Mouse (Mus musculus) left cerebral cortex, adult 11 months (tissue): ENCODE results near the gene Inka2.

Source experiments
- DNase-seq: peaks from one replicate; pipeline ENCODE4 v3.0.0; 2022; ENCODE audit warnings: low spot score

Inka2 gene

DNA sequence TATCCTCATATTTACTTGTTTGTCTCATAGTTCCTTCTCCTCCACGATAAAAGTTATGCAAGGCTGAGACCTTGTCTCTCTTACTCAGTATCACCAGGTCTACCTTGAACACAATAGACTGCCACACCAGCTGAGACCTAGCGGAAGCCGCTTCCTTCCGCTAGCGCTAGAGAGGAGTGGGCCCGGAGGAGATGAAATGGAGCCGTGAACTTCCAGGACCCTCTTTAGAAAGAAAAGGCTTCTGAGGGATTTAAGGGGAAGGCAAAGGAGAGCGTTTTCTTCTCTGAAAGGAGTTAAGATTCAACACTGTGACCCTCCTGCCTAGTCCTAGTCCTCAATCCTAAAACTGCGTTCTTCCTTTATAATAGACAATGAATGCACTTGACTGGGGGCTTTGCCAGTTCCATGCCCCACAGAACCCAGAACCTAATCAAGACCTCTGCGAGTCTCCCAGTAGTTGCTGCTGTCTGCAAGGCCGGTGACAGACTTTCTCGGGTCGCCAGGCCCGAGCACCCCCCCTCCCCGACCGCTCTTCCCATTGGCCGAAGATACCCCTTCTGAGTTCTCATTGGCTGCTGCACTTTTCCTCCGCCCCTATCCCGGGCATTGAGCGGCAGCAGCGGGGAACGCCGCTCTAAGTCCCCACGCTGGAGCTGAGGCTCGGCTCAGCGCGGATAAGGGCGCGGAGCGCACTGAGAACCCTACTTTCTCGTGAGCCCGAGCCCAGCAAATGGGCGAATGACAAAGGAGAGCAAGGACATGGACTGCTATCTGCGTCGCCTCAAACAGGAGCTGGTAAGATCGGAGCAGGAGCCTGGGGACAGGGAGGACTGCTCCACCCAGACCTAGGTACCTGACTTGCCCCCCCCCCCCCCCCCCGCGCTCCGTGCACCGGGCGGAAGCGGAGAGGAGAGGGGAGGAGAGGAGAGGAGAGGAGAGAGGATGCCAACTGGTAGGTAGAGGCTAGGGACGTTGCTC lies at the start of gene Inka2:
TSS of gene Inka2 (plus strand) at position 569 of the 978 bp plus-strand sequence.
- DNase-seq: peak; percentile 75

DNA sequence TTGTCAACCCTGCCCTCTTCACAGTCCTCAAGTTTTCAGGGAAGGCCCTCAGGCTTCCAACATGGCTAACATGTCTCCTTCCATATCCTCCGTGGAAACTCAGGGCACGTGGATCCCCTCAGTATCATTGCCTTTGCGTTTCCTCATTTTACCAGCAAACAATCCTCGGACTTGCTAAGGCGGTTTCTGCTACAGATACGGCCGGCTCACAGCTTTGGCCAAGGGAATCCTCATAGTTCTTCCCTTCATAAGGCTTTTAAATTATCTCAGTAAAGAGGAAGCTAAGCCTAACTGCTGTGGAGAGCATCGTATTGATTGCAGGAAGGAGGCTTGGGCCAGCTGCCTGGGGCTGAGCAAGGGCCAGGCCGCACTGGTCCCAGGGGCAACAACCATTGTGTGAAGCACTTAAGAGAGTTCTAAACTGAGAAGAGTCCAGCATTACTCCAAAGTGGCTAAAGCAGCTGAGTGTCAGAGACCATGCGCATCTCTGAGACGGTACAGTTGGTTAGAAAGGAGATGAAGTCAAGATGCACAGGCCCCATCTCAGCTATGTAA lies 49.3 kb upstream of the Inka2 start:
- no peak for DNase-seq

DNA sequence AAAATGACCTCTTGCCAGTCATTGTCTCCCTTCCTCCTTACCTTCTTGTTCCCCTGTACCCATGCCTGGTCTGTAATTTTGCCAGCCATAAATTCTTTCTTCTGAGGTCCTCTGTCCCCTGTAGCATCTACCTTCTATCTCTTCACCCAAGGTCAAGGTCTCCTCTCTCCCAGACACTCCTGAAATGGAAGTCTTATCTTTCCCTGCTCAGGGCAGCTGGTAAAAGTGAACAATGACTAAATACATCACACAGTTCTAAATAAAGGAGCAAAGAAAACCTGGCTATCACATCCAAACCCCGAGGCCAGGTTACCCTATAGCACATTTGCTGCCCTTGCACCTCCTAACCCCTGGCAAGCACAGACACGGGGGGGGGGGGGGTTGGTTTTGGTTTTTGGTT lies 43.9 kb upstream of the Inka2 start:
- no peak for DNase-seq

DNA sequence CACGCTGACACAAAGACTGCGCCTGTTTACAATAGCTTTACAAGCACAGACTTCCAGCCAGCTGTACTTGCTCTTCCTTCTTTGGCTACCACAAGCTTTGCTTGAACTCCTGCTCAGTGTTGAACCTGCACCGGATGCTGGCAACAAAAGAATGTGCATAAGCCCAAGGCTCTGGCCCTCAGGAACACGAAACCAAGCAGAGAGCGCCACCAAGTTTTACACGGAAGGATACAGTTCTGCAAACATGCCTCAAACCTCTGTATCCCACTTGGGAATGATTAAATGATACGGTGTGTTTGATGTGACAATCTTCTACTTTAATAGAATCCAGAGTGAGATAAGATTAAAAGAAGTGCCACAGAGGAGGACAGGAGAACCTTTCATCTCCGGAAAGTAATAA lies 41.4 kb upstream of the Inka2 start:
- DNase-seq: no peak

DNA sequence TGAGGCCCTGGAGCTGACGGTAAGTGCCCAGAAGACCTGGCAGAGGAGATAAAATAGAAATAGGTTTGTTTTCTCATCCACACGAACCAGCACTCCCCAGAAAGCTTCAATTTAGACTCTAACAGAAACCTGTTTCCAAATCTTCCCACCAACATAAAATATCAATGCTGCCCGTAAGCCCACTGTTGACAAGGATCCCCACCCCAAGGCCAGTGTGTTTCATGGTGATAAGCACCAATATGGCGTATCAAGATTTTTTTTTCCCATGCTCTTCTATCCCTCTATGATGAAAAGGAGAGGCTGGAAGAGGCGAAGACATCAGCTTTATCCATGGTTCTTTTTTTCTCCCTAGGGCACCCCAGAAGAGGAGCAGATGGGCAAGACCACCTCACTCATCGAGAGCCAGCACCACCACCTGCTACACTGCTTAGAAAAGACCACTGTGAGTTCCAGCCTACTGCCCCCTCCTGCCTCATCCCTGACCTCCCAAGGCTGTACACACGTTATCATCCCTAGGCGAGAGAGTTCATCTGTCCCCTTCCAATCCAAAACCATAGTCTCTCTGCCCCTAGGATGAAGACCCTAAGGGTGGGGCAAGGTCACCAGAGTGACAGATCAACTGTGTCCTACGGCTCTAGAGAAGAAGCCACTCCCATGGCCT lies 39.2 kb upstream of the Inka2 start:
- DNase-seq: no peak

DNA sequence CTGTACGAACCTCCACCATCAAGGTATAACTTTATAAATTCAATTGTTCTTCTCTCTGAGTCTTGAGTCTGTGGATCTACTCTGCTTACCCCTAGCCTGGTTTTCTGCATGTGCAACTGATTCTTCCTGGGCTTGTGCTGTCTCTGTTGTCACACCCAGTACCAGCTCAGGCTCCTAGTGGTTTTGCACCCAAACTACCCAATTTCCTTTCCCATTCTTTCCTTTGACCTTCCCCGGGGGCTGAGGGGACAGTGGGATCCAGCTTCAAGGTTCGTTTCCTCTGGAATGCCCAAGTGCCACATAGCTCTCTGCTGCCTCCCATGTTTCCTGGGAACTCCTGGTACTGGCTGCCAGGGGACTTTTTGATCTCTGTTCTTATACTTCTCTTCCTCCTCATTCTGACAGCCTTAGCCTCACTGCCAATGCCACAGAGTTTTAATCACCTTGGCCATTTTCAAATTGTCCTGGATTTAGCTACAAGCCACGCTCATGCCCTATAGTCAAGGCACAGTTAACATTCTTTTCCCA lies 37.3 kb upstream of the Inka2 start:
- no peak for DNase-seq

DNA sequence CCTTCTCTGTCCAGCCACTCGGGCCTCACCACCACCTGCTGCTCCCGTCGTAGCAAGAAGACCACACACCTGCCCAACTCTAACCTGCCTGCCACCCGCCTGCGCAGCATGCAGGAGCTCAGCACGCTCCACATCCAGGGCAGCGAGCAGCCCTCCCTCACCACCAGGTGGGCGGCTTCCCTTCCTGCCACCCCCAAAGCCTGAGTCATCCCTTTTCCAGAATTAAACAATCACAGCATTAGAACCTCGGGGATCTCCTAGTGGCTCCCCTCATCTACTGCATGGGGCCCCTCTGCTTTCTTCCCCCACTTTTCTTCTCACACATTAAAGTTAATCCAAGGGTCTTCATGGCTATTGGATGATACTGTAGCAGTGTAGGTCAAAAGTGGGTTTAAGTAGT lies 36.2 kb upstream of the Inka2 start:
- DNase-seq: no peak

DNA sequence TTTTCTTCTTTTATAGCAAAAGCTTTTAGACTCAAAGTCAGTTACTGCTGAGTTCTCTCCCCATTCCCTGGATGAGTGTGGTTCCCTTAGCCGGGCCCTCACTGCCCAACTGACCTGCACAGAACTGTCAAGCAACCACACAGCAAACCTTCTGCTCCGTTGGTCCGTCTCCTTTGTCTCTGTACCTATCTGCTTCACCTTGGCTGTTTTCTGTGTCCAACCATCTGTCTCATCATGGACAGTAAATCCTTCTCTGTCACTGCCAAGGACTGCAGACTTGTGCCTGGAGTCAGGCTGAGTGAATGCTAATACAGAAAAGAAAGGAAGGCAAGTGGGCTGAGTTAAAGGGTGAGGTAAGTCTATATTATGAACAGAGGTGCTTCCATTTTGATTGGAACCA lies 34.6 kb upstream of the Inka2 start:
- no peak for DNase-seq

DNA sequence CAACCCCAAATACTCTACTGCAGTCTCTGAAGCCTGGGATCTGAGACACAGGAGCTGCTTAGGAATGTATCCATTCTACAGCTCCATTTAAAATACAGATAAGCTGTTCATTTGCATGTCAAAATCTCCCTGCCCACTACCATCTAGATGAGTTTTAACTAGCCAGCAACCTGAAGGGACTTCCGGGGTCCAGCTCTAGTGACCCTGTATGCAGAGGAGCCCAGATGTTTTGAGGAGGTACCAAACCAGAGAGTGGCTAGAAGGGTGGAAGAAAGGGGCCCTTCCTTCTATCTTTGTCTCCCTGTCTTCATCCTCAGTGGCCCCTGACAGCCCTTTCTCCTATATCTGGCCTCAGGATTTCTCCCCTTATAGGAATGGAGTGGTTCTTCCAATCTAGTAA lies 33.6 kb upstream of the Inka2 start:
- no peak for DNase-seq

DNA sequence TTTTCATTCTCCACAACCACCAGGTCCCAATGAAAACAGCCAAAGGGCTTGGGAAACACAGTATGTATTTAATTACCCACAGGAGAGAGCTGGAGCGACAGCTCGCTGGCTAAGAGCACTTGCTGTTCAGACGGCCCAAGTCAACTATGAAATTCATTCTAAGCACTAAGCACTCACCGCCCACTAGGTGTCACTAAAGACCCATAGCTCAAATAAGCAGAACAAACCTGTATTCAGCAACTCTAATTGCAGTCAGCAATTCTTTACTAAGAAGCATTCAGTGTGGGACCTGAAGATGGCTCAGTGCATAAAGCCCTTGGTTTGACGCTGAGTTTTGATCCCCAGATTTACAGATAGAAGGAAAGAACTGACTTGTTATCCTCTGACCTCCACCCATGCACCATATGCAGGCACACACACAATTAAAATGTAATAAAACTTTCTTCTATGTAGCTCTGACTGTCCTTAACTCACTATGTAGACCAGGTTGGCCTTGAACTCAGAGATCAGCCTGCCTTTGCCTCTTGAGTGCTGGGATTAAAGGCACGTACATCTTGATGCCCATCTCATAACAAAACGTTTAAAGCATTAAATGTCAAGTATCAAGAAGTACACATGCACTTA lies 29.7 kb upstream of the Inka2 start:
- DNase-seq: peak; percentile 66

DNA sequence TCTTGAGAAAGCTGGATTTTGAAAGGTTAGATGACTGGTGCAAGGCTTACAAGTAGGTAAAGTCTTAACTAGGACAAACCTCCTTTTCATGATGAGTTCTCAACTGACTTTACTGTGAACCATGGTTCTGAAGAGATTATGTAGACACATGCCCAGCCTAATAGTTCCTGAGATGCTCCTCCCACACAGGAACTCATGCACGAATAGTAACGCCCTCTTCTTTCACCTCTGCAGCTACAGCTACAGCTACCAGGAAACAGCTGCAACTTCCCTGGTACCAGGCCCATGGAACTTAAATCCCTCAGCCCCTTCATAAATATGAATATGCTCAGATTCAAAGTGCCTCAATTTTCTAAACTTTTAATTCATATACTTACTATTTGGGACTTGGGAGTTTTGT lies 28.5 kb upstream of the Inka2 start:
- no peak for DNase-seq

DNA sequence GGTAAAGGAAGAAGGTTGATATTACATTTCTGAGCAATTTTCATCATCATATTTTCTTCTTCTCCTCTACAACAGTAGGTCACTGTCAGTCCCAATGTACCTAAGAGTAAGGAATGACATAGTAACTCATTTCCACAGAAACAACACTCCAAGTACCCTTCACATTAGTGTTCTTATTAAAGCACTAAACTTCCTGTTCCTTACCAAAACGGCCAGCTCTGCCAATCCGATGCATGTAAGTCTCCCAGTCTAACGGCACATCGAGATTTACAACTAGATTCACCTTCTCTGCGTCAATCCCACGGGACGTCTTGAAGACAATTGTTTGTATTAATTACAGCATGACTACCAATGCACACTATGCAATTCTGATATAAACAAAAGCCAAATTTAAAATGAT lies 24.1 kb upstream of the Inka2 start:
- no peak for DNase-seq

DNA sequence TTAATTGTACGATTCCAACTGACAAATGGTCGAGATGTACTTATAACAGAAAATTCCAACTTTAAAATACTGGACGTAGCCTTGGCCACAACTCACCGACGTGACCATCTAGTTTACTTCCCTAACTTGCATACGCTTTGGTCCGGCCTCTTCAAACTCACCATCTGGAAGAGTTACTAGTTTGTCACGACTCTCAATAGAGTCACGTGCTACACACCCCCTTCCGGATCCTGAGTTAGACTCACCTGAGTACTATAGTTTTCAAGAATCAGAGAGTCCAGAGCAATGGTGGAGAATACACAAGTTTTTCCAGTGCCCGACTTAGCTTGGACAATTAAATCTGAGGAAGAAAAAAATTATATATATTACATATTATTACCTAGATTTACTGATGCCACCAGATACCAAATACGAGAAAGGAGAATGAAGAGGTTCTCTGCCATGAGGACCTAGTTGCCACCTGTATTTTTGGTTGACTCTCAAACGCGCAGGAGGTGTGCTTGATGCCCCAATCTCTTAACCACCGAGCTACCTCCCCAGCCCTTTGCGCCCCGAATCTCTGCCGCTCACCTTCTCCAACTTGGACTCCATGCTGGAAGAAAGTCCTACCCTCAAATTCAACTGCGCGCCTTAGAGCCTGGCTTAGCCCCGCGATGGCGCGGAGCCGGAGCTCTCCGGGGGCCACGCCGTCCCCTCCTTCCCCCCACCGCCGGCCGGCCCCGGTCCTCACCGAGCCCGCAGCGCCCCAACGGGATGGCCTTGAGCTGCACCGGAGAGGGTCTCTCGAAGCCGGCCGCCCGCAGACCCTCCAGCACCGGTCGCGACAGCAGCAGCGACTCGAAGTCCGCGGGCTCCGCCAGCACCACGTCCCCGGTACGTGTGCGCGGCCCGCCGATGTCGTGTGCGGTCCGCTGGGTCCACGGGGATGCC lies 17.7 kb upstream of the Inka2 start:
- no peak for DNase-seq

DNA sequence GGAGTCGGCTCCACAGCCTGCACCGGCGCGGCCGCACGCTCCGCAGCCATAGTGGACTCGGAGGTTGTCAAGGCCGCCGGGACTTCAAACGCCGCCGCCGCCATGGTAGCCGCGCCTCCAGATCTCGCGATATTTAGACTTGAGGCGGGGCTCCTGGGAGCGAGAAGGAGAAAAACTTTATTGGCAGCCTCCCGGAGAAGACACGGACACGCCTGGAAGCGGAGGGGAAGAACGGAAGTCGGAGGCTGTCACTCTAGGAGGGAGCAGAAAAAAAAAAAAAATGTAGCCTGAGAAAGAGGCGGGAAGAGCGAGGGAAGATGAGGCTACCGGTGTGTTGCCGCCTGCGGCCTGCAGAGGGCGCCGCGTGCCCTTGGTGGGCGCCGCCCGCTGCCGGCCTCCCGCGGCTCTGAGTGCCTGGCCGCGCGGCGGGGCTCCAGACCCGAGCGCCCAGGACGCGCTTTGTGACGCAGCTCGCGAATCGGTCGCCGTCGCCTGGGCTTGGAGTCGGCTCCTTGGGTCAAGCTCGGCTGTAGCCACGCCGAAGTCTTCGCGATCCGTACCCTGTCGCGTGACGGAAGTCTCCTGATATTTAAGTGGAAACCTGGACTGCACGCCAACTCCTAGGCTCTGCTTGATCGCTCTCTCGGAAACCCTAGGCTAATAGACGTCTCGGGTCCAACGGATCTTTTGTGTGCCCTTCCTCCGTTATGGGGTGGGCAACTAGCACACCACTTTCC lies 16.9 kb upstream of the Inka2 start, which contains the start of gene Ddx20:
TSS of gene Ddx20 (minus strand) at position 251 of the 737 bp plus-strand sequence.
- DNase-seq: peak; percentile 93

DNA sequence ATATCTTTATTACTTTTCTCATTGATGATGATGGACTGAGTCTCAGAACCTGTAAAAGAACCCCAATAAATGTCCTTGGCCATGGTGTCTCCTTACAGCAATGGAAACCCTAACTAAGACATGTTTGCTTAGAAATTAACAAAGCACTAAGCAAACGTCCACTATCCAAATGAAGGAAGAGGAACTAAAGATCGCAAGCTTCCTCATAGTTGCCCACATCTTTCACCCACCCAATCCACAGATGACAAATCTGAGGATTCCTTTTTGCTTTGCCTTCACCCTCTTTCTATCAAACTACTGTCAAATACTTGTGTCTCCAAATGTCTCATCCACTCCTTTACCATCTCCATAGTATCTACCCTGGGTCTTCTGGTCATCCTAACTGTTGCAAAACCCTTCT lies 15.9 kb upstream of the Inka2 start:
- no peak for DNase-seq

DNA sequence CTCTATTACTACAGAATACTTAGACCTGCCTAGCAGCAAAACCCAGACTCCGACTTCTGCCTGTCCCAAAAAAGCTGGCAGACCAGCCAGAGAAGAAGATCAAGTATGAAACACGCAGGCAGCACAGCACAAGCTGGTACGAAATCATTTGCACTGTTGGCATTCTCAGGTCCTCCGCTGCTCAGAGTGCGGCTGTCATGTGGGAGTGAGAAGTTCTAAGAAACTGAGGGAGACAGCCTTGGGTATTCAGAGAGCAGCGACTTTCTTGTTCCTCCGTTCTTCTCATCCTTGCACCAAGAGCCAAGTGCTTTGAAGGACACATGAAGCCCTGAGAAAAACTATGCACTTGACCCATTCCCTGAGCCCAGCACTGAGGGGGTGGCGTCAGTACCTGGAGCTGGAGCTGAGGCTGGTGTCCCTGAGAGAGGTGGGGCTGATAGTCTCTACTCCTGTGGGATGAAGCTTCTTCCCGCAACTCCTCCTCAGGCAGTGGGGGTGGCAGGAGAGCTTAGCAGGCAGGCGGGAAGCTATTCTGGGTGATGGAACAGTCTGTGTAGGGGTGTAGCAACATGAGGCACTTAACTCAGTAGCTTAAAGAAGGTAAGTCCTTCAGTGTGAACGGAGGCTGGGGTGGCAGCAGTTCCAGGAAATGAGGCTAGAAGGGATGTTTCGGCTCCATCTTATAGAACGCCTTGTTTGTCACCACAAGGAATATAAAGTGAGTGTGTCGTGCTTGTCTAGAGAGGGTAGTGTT lies 10.9 kb upstream of the Inka2 start:
- DNase-seq: peak; percentile 83

DNA sequence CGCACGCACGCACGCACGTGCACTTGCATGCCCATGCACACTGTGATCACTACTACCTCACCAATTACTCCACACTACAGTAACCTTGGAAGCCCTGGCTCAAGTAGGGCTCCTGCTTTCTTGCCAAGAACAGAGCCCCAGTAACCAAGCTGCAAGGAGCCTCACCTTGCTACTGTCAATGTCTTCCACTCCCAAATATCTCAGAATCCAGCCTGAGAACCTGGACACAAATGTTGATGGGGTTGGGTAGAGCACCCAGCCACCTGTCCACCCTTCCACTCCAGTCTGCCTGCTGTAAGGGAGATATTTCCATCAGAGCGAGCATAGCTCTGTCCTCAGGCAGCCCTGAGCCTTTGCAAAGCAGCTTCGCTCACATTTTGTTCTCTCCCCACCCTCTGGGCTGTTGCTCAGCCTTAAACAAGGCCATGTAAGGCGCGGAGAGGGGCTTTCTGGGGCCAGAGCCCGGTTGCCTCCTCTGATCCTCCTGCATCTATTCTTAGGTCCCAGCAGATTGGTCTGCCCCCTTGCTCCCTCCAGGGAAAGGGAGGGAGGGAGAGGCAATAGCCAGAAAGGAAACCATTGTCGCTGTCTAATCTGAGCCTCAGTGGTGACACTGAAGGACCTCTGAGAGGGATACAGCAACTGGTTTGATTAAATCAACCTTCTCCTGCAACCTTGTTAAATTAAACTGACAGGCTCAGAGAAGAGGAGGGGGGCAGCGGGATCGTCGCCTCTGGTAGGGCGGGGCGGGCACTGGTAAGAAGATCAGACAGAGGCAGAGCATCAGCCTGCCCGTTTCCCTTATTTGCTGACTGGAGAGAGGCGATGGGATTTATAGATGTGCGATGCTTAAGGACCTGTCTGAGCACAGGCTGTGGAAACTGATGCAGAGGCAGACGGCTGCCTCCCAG lies 8.7 kb upstream of the Inka2 start:
- no peak for DNase-seq

DNA sequence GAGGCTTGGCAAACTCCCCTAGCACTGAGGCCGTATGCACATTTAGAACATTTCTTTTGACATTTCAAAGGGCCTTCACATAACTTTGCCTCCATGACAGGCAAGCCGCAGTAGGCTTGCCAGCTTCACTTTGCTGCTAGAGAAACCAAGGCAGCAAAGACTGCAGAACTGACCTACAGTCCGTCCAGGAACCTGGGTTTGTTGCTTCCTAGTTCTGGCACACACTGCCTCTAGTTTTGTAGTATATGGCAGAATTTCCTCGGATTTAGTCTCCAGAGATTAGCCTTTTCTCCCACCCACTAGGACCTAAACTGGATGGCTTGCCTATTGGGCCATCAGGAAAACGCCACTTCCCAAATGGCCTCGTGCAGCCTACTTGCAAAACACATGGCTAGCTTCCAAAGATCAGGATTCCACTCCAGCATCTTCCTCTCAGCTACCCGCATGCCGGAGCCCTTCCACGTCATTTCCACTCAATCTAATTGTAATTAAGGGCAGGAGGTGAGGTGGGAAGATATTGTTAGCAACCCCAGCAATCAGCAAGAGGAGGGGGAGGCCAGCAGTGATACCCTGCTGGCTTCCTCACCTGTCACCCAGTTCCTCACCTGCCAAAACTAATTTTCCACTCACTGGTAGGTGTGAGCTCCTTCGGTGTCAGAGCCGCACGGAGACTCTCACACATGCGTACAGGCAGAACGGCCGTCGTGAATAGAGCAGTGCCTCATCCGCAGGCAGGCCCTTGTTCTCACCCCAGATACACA lies 7.8 kb upstream of the Inka2 start:
- DNase-seq: no peak
